Mouse (Mus musculus) neural tube, embryonic 14.5 days (tissue): ENCODE measurements around the gene Ttc7b. TPM values are rescaled to one million over a fixed set of nuclear protein-coding genes. Genes with fewer than 3 reads are reported as not detected.

Experiments used
- ATAC-seq: fragments of 200-750 bp; cut with Nextera tagmentation; 2 replicates; pipeline ENCODE4 v1.8.0; 2017; ENCODE audit warnings: low read depth, mild to moderate bottlenecking, moderate TSS enrichment, moderate library complexity
- H3K27ac ChIP-seq: fragments of 300-500 bp; sonication (generic); 2 replicates; pipeline ENCODE4 v1.5.1; 2014; ENCODE audit warnings: low read depth, mild to moderate bottlenecking, control low read depth, low read length, moderate library complexity, mixed read lengths
- H3K27me3 ChIP-seq: fragments of 300-500 bp; sonication (generic); 2 replicates; pipeline ENCODE4 v1.6.1; 2014; ENCODE audit warnings: low read length; ENCODE audit not compliant: control insufficient read depth, insufficient read depth
- H3K36me3 ChIP-seq: fragments of 300-500 bp; sonication (generic); 2 replicates; pipeline ENCODE4 v1.6.1; 2014; ENCODE audit warnings: low read length, mixed read lengths; ENCODE audit not compliant: control insufficient read depth, insufficient read depth
- H3K4me1 ChIP-seq: fragments of 300-500 bp; sonication (generic); 2 replicates; pipeline ENCODE4 v1.6.1; 2014; ENCODE audit warnings: low read length; ENCODE audit not compliant: control insufficient read depth, insufficient read depth
- H3K4me2 ChIP-seq: fragments of 300-500 bp; sonication (generic); 2 replicates; pipeline ENCODE4 v1.6.1; 2014; ENCODE audit warnings: mild to moderate bottlenecking, low read depth, low read length, control low read depth
- H3K4me3 ChIP-seq: fragments of 300-500 bp; sonication (generic); 2 replicates; pipeline ENCODE4 v1.5.1; 2014; ENCODE audit warnings: low read depth, low read length, control low read depth, mixed read lengths
- H3K9ac ChIP-seq: fragments of 300-500 bp; sonication (generic); replicated peaks from 2 replicates; pipeline ENCODE4 v1.6.1; 2014; ENCODE audit warnings: low read depth, mild to moderate bottlenecking, control low read depth, low read length, mixed read lengths
- H3K9me3 ChIP-seq: fragments of 300-500 bp; sonication (generic); 2 replicates; pipeline ENCODE4 v1.6.1; 2016; ENCODE audit warnings: low read length; ENCODE audit not compliant: control insufficient read depth
- WGBS: fragments of 180-500 bp; shearing (Covaris S2); extraction: QIAGEN DNeasy Blood & Tissue Kit; methylation state at CpG from one replicate; pipeline ENCODE4 v1.1.7; 2014; 5-methylcytosine and 5-hydroxymethylcytosine counted together
- polyA plus RNA-seq: library from polyadenylated mRNA; unstranded; fragments of >200 nt; fragmentation: Nextera tagmentation; extraction: Ambion mirVana; gene quantifications from 2 replicates; pipeline ENCODE4 v1.2.1, GENCODE M21; 2014

Gene Ttc7b
- polyA plus RNA-seq, 1 experiment from 2014 or later: 14.0 TPM

DNA sequence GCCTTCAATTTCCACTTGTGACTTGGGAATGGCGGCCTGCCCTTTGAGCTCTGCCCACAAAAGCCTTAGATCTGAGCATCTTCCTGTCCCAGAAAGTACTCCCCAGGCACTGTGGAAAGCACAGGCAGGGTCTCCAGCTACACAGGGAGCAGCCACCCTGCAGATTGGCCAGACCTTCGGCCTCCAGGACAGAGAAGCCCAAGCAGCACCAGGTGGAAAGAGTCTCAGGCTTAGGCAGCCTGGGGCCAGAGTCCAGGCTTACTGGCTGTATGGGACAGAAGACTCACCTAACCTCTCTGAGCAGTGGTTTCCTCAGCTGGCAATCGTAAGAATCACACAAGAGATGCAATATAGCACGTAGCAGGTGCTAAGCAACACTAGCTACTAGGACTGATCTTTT, 17.0 kb downstream of the Ttc7b start:
- ATAC-seq: no peak
- no peak overlapping the region for H3K9ac ChIP-seq
- 86% methylated on average over 4 of the region's 4 CpGs for WGBS
- no peaks in the 10 kb centered on the region for H3K9me3 ChIP-seq
- H3K4me3 ChIP-seq: no peak overlapping the region
- no peaks in the 10 kb centered on the region for H3K4me1 ChIP-seq
- H3K27ac ChIP-seq: no peak overlapping the region
- H3K4me2 ChIP-seq: no peak overlapping the region
- H3K27me3 ChIP-seq: no peaks in the 10 kb centered on the region
- H3K36me3 ChIP-seq: 0 out of 2 replicates have a peak, but pooled peaks cover 5% of the 10 kb centered on the region

DNA sequence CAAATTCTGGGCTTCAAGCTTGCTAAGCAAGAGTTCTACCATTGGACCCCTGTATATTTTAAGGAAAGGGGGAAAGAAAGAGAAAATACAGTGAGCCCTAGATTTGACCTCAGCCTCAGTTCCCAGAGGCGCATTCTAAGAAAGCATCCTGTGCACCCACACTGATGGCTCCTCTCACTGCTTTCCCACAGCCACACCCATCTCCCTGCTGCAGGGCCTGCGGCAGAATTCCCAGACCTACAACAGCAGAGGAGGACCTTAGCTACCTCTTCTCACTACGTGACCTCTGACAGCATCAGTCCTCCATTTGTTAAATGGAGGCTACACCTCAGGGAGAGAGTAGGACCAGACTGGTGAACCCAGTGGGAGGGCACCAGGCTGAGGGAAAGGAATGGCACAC, 18.1 kb downstream of the Ttc7b start:
- H3K4me2 ChIP-seq: no peak overlapping the region
- no peaks in the 10 kb centered on the region for H3K27me3 ChIP-seq
- no peak overlapping the region for H3K4me3 ChIP-seq
- 83% methylated on average over 3 of the region's 3 CpGs for WGBS
- no peaks in the 10 kb centered on the region for H3K4me1 ChIP-seq
- no peak for ATAC-seq
- 0 out of 2 replicates have a peak, but pooled peaks cover 13% of the 10 kb centered on the region for H3K36me3 ChIP-seq
- H3K27ac ChIP-seq: no peak overlapping the region
- H3K9me3 ChIP-seq: no peaks in the 10 kb centered on the region
- H3K9ac ChIP-seq: no peak overlapping the region

DNA sequence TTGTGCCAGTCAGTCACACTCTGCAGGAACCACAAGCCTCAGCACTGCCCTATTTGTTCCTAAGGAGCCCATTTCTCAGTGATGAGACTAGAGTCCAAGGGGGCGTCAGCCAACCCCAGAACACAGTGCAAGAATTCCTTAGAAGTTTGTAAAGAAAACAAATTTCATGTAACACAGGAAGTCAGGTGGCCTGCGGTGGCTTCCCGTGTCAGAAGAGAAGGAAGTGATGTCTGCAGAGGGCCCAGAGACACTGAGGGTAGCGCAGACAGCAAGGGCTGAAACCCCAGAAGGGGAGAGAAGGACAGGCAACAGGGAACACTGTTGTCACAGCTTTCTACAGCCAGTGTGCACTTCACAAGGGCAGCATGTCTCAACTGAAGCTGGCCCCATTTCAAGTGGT, 19.4 kb downstream of the Ttc7b start:
- Histone ChIP-seq H3K9me3 (no peaks in the 10 kb centered on the region), H3K36me3 (peaks cover 14% of the 10 kb centered on the region; the same call in 1 of the 2 replicates), H3K9ac (no peak overlapping the region), H3K27me3 (no peaks in the 10 kb centered on the region), H3K4me2 (no peak overlapping the region), H3K4me1 (no peaks in the 10 kb centered on the region), H3K27ac (no peak overlapping the region), H3K4me3 (no peak overlapping the region)
- WGBS: 81% methylated on average over 4 of the region's 4 CpGs
- no peak for ATAC-seq

DNA sequence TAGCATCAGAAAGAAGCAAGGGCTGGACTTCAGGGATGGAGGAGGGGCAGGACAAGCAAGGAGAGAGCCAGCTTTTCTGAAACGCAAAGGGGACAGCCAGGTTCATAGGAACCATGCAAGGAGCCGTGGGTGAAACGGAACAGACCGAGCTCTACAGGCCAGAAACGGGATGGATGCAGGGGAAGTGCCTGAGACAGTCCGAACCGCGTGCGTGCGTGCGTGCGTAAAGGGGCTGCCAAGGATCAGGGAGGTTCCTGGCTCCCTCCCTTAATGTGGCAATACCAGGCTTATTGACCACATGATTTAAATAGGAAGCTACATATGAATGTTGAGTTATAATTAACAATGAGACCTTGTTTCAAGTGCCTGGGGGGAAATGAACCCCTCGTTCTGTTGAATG, 21.2 kb downstream of the Ttc7b start:
- Histone ChIP-seq H3K36me3 (peaks cover 25% of the 10 kb centered on the region; the same call in 1 of the 2 replicates), H3K27ac (no peak overlapping the region), H3K9ac (no peak overlapping the region), H3K4me2 (no peak overlapping the region), H3K4me1 (no peaks in the 10 kb centered on the region), H3K9me3 (no peaks in the 10 kb centered on the region), H3K4me3 (no peak overlapping the region), H3K27me3 (no peaks in the 10 kb centered on the region)
- ATAC-seq: no peak
- WGBS: 91% methylated on average over 13 of the region's 13 CpGs

GRCm38 (mm10) chr12:100498006-100498405, 22.6 kb downstream of the Ttc7b start:
- no peak overlapping the region for H3K4me2 ChIP-seq
- H3K27me3 ChIP-seq: no peaks in the 10 kb centered on the region
- H3K9ac ChIP-seq: no peak overlapping the region
- no peak overlapping the region for H3K27ac ChIP-seq
- no peaks in the 10 kb centered on the region for H3K4me1 ChIP-seq
- WGBS: 88% methylated on average over 5 of the region's 5 CpGs
- H3K4me3 ChIP-seq: no peak overlapping the region
- no peak for ATAC-seq
- peaks cover 31% of the 10 kb centered on the region for H3K36me3 ChIP-seq
- H3K9me3 ChIP-seq: no peaks in the 10 kb centered on the region

DNA sequence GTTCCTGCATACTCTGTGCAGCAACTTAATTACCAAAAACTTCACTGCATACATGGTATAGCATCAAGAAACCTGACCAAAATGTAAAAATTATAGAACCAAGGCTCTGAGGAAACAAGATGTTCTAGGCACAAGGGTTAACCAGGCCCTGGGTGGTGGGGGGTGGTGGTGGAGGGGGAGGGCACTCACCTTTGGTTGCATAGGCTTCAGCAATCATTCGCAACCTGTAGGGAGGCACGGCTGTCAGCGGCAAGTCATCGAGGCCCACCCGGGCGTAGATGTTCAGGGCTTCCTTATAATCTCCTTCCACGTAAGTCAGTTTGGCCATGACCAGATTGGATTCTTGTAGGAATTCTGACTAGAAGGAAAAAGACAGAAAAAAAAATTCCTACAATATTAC, 25.5 kb downstream of the Ttc7b start:
- no peaks in the 10 kb centered on the region for H3K27me3 ChIP-seq
- WGBS: 98% methylated on average over 7 of the region's 7 CpGs
- no peak overlapping the region for H3K27ac ChIP-seq
- H3K9ac ChIP-seq: no peak overlapping the region
- H3K4me1 ChIP-seq: no peaks in the 10 kb centered on the region
- H3K36me3 ChIP-seq: peaks cover 36% of the 10 kb centered on the region
- no peak overlapping the region for H3K4me2 ChIP-seq
- H3K9me3 ChIP-seq: no peaks in the 10 kb centered on the region
- H3K4me3 ChIP-seq: no peak overlapping the region
- no peak for ATAC-seq

DNA sequence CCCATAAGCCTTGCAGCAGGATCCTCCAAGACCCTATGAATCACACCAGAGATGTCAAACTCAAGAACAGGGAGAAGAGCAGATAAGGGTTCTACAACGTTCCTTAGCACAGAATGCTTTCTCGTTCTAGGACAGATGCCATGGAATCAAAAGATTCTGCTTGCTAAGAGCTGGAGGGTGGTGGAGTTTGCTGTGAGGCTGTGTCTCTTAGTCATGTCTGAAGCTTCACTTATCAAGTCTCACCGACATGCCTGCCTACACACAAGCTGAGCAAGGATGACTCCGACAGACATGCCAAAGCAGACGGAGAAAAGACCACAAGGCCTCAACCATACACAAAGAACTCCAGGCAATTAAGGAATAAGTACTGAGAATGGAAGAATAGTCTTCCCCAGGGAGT, 27.4 kb downstream of the Ttc7b start:
- no peak overlapping the region for H3K27ac ChIP-seq
- H3K4me1 ChIP-seq: no peaks in the 10 kb centered on the region
- H3K27me3 ChIP-seq: no peaks in the 10 kb centered on the region
- 92% methylated on average over 5 of the region's 5 CpGs for WGBS
- peaks cover 30% of the 10 kb centered on the region for H3K36me3 ChIP-seq
- H3K4me2 ChIP-seq: no peak overlapping the region
- H3K9ac ChIP-seq: no peak overlapping the region
- no peaks in the 10 kb centered on the region for H3K9me3 ChIP-seq
- H3K4me3 ChIP-seq: no peak overlapping the region
- ATAC-seq: no peak

GRCm38 (mm10) chr12:100492676-100493075, 27.9 kb downstream of the Ttc7b start:
- no peak overlapping the region for H3K9ac ChIP-seq
- H3K9me3 ChIP-seq: no peaks in the 10 kb centered on the region
- H3K4me1 ChIP-seq: no peaks in the 10 kb centered on the region
- no peaks in the 10 kb centered on the region for H3K27me3 ChIP-seq
- H3K4me2 ChIP-seq: no peak overlapping the region
- WGBS: 89% methylated on average over 3 of the region's 3 CpGs
- H3K4me3 ChIP-seq: no peak overlapping the region
- no peak for ATAC-seq
- peaks cover 25% of the 10 kb centered on the region for H3K36me3 ChIP-seq
- no peak overlapping the region for H3K27ac ChIP-seq

DNA sequence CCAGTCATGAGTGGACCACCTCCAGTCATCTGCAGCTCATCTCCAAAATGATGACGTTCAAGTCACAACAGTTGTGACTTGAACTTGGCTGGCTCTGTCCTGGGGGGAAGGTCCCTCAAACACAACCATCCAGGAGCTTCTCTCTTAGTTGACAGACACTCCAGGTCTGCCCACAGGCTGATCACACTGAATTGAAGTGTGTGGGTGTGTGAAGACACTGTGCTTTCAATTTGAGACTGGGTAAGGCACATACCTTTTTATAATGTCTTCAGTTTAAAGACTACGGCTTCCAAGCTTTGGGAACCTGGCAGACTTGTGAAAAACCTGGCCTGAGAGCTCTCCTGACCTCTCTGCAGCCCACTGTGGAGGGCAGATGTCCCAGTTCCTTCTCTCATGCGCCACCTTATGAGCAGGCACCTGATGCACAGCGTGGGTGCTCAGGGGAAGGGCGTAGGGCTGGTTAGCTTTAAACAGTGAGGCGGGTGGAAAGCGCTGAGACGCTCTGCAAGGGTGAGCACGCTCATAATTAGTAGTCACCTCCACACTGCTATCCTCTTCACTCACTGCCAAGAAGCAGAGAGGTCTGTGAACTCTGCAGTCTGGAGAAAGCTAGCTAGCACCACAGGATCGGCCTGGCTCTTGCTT, 28.5 kb downstream of the Ttc7b start:
- Histone ChIP-seq H3K4me3 (no peak overlapping the region), H3K4me1 (no peaks in the 10 kb centered on the region), H3K9me3 (no peaks in the 10 kb centered on the region), H3K36me3 (peaks cover 22% of the 10 kb centered on the region), H3K27ac (no peak overlapping the region), H3K27me3 (no peaks in the 10 kb centered on the region), H3K9ac (no peak overlapping the region), H3K4me2 (no peak overlapping the region)
- 95% methylated on average over 10 of the region's 10 CpGs for WGBS
- ATAC-seq: no peak
